Mouse (Mus musculus) heart, adult 2 months (tissue): ENCODE measurements around the gene Prkg2. TPM values are rescaled to one million over a fixed set of nuclear protein-coding genes. Genes with fewer than 3 reads are reported as not detected.

Experiments used
- DNase-seq, 2 experiments: peaks; one replicate each; pipeline ENCODE4 v3.0.0; 2021
- H3K27ac ChIP-seq: fragments of 200-600 bp; 2 replicates; pipeline ENCODE4 v1.8.1; 2022
- H3K27me3 ChIP-seq: fragments of 200-500 bp; 2 replicates; pipeline ENCODE4 v1.6.1; 2012; ENCODE audit warnings: mild to moderate bottlenecking, low read length, inconsistent platforms, mixed read lengths; ENCODE audit not compliant: control insufficient read depth, insufficient read depth
- H3K36me3 ChIP-seq: fragments of 200-500 bp; 2 replicates; pipeline ENCODE4 v1.6.1; 2012; ENCODE audit warnings: low read length, inconsistent platforms; ENCODE audit not compliant: control insufficient read depth, insufficient read depth
- H3K4me1 ChIP-seq: fragments of 200-500 bp; 2 replicates; pipeline ENCODE4 v1.6.1; 2011; ENCODE audit warnings: low read length; ENCODE audit not compliant: control insufficient read depth, insufficient read depth
- H3K4me3 ChIP-seq: fragments of 200-600 bp; 2 replicates; pipeline ENCODE4 v1.8.1; 2022
- H3K79me2 ChIP-seq: fragments of 200-500 bp; replicated peaks from 2 replicates; pipeline ENCODE4 v1.6.1; 2012; ENCODE audit warnings: mild to moderate bottlenecking, inconsistent platforms, low read length, moderate library complexity, mixed read lengths; ENCODE audit not compliant: control insufficient read depth, insufficient read depth
- H3K9ac ChIP-seq: fragments of 200-500 bp; 2 replicates; pipeline ENCODE4 v1.6.1; 2012; ENCODE audit warnings: low read depth, mild to moderate bottlenecking, control low read depth, inconsistent platforms, low read length, mixed read lengths
- CTCF ChIP-seq: fragments of 200-600 bp; IDR thresholded peaks from 2 replicates; pipeline ENCODE4 v1.8.1; 2022; ENCODE audit warnings: antibody characterized with exemption, mild to moderate bottlenecking, moderate library complexity
- EP300 ChIP-seq: fragments of 200-500 bp; IDR thresholded peaks from 2 replicates; pipeline ENCODE4 v1.6.1; 2011; ENCODE audit warnings: low read depth, low read length, control low read depth; ENCODE audit not compliant: insufficient read depth
- POLR2A ChIP-seq: fragments of 200-500 bp; IDR thresholded peaks from 2 replicates; pipeline ENCODE4 v1.6.1; 2011; ENCODE audit warnings: mild to moderate bottlenecking, low read depth, low read length, control low read depth; ENCODE audit not compliant: insufficient read depth
- WGBS: fragments of 180-500 bp; shearing (Covaris S2); methylation state at CpG from one replicate; pipeline ENCODE4 v1.1.7; 2018; 5-methylcytosine and 5-hydroxymethylcytosine counted together
- intact Hi-C: fragments of 180-260 bp; cut with DNase I; formaldehyde crosslinking; loops from one replicate; pipeline ENCODE4 v1.15.1; 2025
- polyA plus RNA-seq: library from polyadenylated mRNA; depleted of rRNA; stranded (reverse); fragments of >200 nt; gene quantifications from 2 replicates; pipeline ENCODE4 v1.2.3, GENCODE M21; 2012
- total RNA-seq, 2 experiments: library from RNA; stranded (reverse); gene quantifications; 2 replicates each; pipeline ENCODE4 v1.2.3; 2021

The Prkg2 gene
- total and polyA plus RNA-seq, 3 experiments = 0.04 to 0.52 (median 0.26) TPM

- DNase-seq = no peak
- Histone ChIP-seq H3K36me3 (no peaks in the 10 kb centered on the region), H3K27ac (no peak overlapping the region), H3K79me2 (no peaks in the 10 kb centered on the region), H3K9ac (no peak overlapping the region), H3K4me3 (no peak overlapping the region), H3K4me1 (no peaks in the 10 kb centered on the region), H3K27me3 (no peaks in the 10 kb centered on the region)
- 60% methylated on average over 4 of the region's 4 CpGs for WGBS
- TF ChIP-seq CTCF (no peak), POLR2A (no peak)
- intact Hi-C loops = no loop called here
Observed at GRCm38 (mm10) chr5:98986459-98986858, 50.7 kb downstream of the Prkg2 start.

GRCm38 (mm10) chr5:98986011-98986410, 51.1 kb downstream of the Prkg2 start:
- DNase-seq = no peak
- no peaks in the 10 kb centered on the region for H3K4me1 ChIP-seq
- no peak overlapping the region for H3K27ac ChIP-seq
- H3K79me2 ChIP-seq = no peaks in the 10 kb centered on the region
- H3K27me3 ChIP-seq = no peaks in the 10 kb centered on the region
- H3K36me3 ChIP-seq = no peaks in the 10 kb centered on the region
- 23% methylated on average over 4 of the region's 4 CpGs for WGBS
- H3K4me3 ChIP-seq = no peak overlapping the region
- H3K9ac ChIP-seq = no peak overlapping the region
- TF ChIP-seq EP300 (no peak), POLR2A (no peak), CTCF (no peak)
- intact Hi-C loops = no loop called here

- Histone ChIP-seq H3K4me1 (no peaks in the 10 kb centered on the region), H3K9ac (no peak overlapping the region), H3K79me2 (no peaks in the 10 kb centered on the region), H3K27me3 (no peaks in the 10 kb centered on the region), H3K27ac (no peak overlapping the region), H3K36me3 (no peaks in the 10 kb centered on the region), H3K4me3 (no peak overlapping the region)
- DNase-seq = no peak
- intact Hi-C loops = no loop called here
- TF ChIP-seq CTCF (no peak), POLR2A (no peak), EP300 (no peak)
- WGBS = 87% methylated on average over 3 of the region's 3 CpGs
Observed at GRCm38 (mm10) chr5:98985077-98985476, 52.1 kb downstream of the Prkg2 start.

GRCm38 (mm10) chr5:98981304-98981703, 55.8 kb downstream of the Prkg2 start:
- no peak for DNase-seq
- H3K27ac ChIP-seq = no peak overlapping the region
- H3K4me1 ChIP-seq = no peaks in the 10 kb centered on the region
- no peaks in the 10 kb centered on the region for H3K36me3 ChIP-seq
- TF ChIP-seq CTCF (no peak), POLR2A (no peak)
- intact Hi-C loops = no loop called here
- no peaks in the 10 kb centered on the region for H3K27me3 ChIP-seq
- no peaks in the 10 kb centered on the region for H3K79me2 ChIP-seq
- H3K9ac ChIP-seq = no peak overlapping the region
- 78% methylated on average over 7 of the region's 7 CpGs for WGBS
- no peak overlapping the region for H3K4me3 ChIP-seq

GRCm38 (mm10) chr5:98978316-98978715, 58.8 kb downstream of the Prkg2 start:
- no peak overlapping the region for H3K9ac ChIP-seq
- no peaks in the 10 kb centered on the region for H3K27me3 ChIP-seq
- no peaks in the 10 kb centered on the region for H3K79me2 ChIP-seq
- TF ChIP-seq EP300 (no peak), POLR2A (no peak), CTCF (no peak)
- WGBS = 67% methylated on average over 6 of the region's 6 CpGs
- H3K27ac ChIP-seq = no peak overlapping the region
- intact Hi-C loops = no loop called here
- no peaks in the 10 kb centered on the region for H3K36me3 ChIP-seq
- DNase-seq = no peak
- H3K4me1 ChIP-seq = no peaks in the 10 kb centered on the region
- no peak overlapping the region for H3K4me3 ChIP-seq

- Histone ChIP-seq H3K4me3 (no peak overlapping the region), H3K79me2 (no peaks in the 10 kb centered on the region), H3K36me3 (no peaks in the 10 kb centered on the region), H3K27me3 (no peaks in the 10 kb centered on the region), H3K9ac (no peak overlapping the region), H3K27ac (no peak overlapping the region), H3K4me1 (no peaks in the 10 kb centered on the region)
- TF ChIP-seq POLR2A = no peak
- TF ChIP-seq EP300 = no peak
- TF ChIP-seq CTCF = no peak
- DNase-seq = no peak
- intact Hi-C loops = no loop called here
- WGBS = 81% methylated on average over 10 of the region's 10 CpGs
Observed at GRCm38 (mm10) chr5:98975877-98976672, 61.1 kb downstream of the Prkg2 start.
